Mouse (Mus musculus): ENCODE measurements around the gene Bcat1. TPM values are rescaled to one million over a fixed set of nuclear protein-coding genes. Genes with fewer than 3 reads are reported as not detected.

Bcat1 gene
- polyA plus RNA-seq, 1 experiment from 2014 or later: 10.9 TPM

DNA sequence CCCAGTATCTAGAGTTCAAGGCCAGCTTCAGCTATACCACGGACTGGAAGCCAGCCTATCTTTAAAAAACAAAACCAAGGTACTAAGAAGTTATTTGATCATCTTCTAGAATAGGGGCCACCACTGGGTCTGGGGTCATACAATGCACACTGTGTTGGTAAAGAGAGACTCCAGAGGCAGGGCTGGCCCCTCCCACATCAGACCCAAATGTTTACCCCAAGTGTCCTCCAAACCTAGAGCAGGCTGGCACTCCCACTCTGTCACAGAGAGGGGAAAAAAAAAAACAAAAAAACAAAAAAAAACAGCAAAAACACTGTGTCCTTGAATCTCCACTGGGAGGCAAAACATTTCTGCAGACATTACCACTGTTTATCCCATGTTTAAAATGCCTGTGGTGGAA, 38.4 kb downstream of the Bcat1 start:
- no peaks in the 10 kb centered on the region for H3K36me3 ChIP-seq (ENCODE audit: control insufficient read depth, insufficient read depth, low read length)
- no peaks in the 10 kb centered on the region for H3K9me3 ChIP-seq (ENCODE audit: control insufficient read depth, low read depth, low read length)
- H3K27me3 ChIP-seq (ENCODE audit: control insufficient read depth, insufficient read depth, low read length): no peaks in the 10 kb centered on the region
- WGBS: 60% methylated on average over 1 of the region's 1 CpGs
- H3K9ac ChIP-seq (replicated peaks; ENCODE audit: low read depth, low read length): no peak overlapping the region
- no peaks in the 10 kb centered on the region for H3K4me1 ChIP-seq (ENCODE audit: control insufficient read depth, insufficient read depth, low read length)
- H3K4me2 ChIP-seq (replicated peaks; ENCODE audit: low read depth, low read length): no peak overlapping the region
- no peak overlapping the region for H3K4me3 ChIP-seq (ENCODE audit: low read depth, low read length)
- H3K27ac ChIP-seq (ENCODE audit: low read length): no peak overlapping the region
- ATAC-seq (ENCODE audit: insufficient number of reproducible peaks, insufficient read depth, low FRiP score, low read depth): no peak

DNA sequence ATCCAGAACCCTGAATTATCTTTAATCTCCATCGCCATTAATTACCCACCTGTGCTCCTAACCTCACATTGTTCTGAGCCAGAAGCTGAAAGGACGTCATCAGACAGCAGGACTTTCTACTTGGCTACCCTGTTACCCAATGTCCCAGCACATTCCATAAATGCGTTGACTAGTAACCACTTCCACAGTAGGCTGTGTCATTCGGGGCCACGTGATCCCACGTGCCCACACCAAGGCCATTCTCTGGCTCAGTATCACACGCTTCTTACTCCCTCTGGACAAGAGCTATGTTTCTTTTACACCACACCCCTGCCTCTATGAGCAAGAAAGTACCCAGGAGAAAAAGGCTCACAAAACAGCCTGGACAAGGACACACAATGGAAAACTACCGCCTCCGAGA, 40.6 kb downstream of the Bcat1 start:
- Histone ChIP-seq H3K9ac (replicated peaks; ENCODE audit: low read depth, low read length) (no peak overlapping the region), H3K4me3 (ENCODE audit: low read depth, low read length) (no peak overlapping the region), H3K27ac (ENCODE audit: low read length) (no peak overlapping the region), H3K4me1 (ENCODE audit: control insufficient read depth, insufficient read depth, low read length) (no peaks in the 10 kb centered on the region), H3K27me3 (ENCODE audit: control insufficient read depth, insufficient read depth, low read length) (no peaks in the 10 kb centered on the region), H3K4me2 (replicated peaks; ENCODE audit: low read depth, low read length) (no peak overlapping the region), H3K9me3 (ENCODE audit: control insufficient read depth, low read depth, low read length) (no peaks in the 10 kb centered on the region), H3K36me3 (ENCODE audit: control insufficient read depth, insufficient read depth, low read length) (no peaks in the 10 kb centered on the region)
- ATAC-seq (ENCODE audit: insufficient number of reproducible peaks, insufficient read depth, low FRiP score, low read depth): no peak
- 91% methylated on average over 9 of the region's 9 CpGs for WGBS

DNA sequence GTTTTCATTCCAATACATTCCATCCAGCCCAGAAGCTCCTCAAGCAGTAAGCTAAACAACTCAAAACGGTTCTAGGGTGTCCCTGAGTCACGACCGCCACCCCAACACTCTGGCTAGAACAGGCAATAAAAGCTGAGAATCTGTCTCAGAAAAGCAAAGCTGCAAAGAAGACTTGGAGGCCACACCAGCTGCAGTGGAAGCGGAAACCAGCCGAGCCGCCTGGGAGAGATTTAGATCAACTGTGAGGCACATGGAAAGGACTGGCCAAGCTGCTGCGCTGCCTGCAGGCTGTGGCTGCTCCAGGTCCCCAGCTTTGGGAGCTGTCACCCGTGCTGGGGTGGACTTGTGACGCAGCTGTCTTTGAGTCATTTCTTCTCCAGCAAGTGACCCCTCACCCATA, 45.4 kb downstream of the Bcat1 start:
- Histone ChIP-seq H3K9ac (replicated peaks; ENCODE audit: low read depth, low read length) (no peak overlapping the region), H3K27me3 (ENCODE audit: control insufficient read depth, insufficient read depth, low read length) (no peaks in the 10 kb centered on the region), H3K27ac (ENCODE audit: low read length) (no peak overlapping the region), H3K36me3 (ENCODE audit: control insufficient read depth, insufficient read depth, low read length) (no peaks in the 10 kb centered on the region), H3K4me3 (ENCODE audit: low read depth, low read length) (no peak overlapping the region), H3K4me2 (replicated peaks; ENCODE audit: low read depth, low read length) (no peak overlapping the region), H3K4me1 (ENCODE audit: control insufficient read depth, insufficient read depth, low read length) (no peaks in the 10 kb centered on the region), H3K9me3 (ENCODE audit: control insufficient read depth, low read depth, low read length) (no peaks in the 10 kb centered on the region)
- WGBS: 79% methylated on average over 9 of the region's 9 CpGs
- ATAC-seq (ENCODE audit: insufficient number of reproducible peaks, insufficient read depth, low FRiP score, low read depth): no peak

DNA sequence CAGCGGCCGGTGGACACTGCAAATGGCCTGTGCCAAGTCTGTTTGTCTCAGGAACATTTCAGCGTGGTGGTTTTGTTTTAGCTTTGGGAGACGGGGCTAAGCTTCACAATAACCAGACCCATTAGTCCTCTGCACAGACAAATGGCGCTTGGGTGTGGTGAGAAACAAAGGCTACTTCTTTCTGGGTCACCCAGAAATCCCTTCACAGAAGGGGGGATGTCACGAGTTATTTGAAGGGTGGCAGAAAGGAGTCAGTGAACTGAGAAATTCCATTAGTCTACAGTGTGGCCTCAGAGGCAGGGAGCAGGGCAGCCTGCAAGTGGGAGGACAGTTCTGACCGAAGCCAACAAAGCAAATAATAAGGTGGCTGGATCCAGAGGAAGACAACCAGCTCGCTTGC, 52.0 kb downstream of the Bcat1 start:
- Histone ChIP-seq H3K27ac (ENCODE audit: low read length) (no peak overlapping the region), H3K36me3 (ENCODE audit: control insufficient read depth, insufficient read depth, low read length) (no peaks in the 10 kb centered on the region), H3K4me2 (replicated peaks; ENCODE audit: low read depth, low read length) (no peak overlapping the region), H3K27me3 (ENCODE audit: control insufficient read depth, insufficient read depth, low read length) (no peaks in the 10 kb centered on the region), H3K9ac (replicated peaks; ENCODE audit: low read depth, low read length) (no peak overlapping the region), H3K9me3 (ENCODE audit: control insufficient read depth, low read depth, low read length) (no peaks in the 10 kb centered on the region), H3K4me3 (ENCODE audit: low read depth, low read length) (no peak overlapping the region), H3K4me1 (ENCODE audit: control insufficient read depth, insufficient read depth, low read length) (no peaks in the 10 kb centered on the region)
- no peak for ATAC-seq (ENCODE audit: insufficient number of reproducible peaks, insufficient read depth, low FRiP score, low read depth)
- 78% methylated on average over 8 of the region's 8 CpGs for WGBS

DNA sequence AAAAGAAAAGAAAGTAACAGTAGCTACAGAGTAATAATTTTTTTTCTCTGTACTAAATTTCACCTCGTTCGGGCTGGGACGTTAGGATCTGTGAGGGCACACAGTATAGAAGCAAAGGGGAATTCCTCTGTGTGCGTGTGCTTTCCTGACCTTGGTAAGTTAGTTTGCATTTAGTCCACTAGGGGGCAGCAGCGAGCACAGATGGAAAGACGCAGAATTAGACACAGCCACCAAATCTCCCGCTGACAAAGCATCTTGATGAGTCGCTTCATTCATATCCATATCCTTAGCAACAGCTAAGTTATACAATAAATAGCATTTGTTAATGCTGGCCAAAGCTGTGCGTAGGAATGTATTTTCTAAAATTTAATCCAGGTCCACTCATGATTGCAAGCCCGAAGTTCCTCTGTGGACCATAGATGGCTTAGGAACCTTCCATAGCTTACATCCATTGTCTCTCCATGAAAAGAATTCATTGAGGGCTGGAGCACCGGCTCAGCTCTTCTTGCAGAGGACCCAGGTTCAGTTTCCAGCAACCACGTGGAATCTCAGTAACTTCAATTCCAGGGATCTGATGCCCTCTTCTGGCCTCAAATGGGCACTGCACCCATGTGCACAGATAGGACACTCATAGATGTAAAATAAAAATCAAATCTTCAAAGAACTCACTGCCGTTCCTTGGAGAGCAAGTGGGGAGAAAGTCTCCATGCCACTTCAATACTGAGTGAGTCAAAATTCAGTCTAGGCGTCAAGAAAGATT, 52.8 kb downstream of the Bcat1 start:
- H3K27ac ChIP-seq (ENCODE audit: low read length): no peak overlapping the region
- H3K9me3 ChIP-seq (ENCODE audit: control insufficient read depth, low read depth, low read length): no peaks in the 10 kb centered on the region
- no peaks in the 10 kb centered on the region for H3K36me3 ChIP-seq (ENCODE audit: control insufficient read depth, insufficient read depth, low read length)
- no peaks in the 10 kb centered on the region for H3K4me1 ChIP-seq (ENCODE audit: control insufficient read depth, insufficient read depth, low read length)
- no peaks in the 10 kb centered on the region for H3K27me3 ChIP-seq (ENCODE audit: control insufficient read depth, insufficient read depth, low read length)
- 85% methylated on average over 14 of the region's 14 CpGs for WGBS
- H3K9ac ChIP-seq (replicated peaks; ENCODE audit: low read depth, low read length): no peak overlapping the region
- no peak overlapping the region for H3K4me3 ChIP-seq (ENCODE audit: low read depth, low read length)
- H3K4me2 ChIP-seq (replicated peaks; ENCODE audit: low read depth, low read length): no peak overlapping the region
- ATAC-seq (ENCODE audit: insufficient number of reproducible peaks, insufficient read depth, low FRiP score, low read depth): no peak

DNA sequence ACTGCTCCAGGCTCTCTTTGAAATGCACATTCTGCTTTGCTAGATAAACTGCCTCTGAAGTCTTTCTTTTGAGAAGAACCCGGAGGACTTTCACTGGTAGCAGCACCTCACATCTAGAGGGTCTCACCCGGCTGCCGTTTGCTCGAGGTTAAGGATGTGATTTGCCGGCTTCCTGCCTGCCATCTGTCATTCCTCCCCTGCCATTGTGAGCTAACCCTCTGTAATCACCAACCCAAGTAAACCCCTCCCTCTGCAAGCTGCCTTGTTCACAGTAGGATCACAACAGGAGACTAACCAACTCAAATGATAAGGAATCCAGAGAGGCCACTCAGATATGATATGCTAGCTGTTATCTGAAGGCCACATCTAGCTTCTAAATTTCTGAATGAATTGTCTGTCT, 53.6 kb downstream of the Bcat1 start:
- 44% methylated on average over 5 of the region's 5 CpGs for WGBS
- no peaks in the 10 kb centered on the region for H3K4me1 ChIP-seq (ENCODE audit: control insufficient read depth, insufficient read depth, low read length)
- H3K9ac ChIP-seq (replicated peaks; ENCODE audit: low read depth, low read length): no peak overlapping the region
- no peaks in the 10 kb centered on the region for H3K36me3 ChIP-seq (ENCODE audit: control insufficient read depth, insufficient read depth, low read length)
- no peak overlapping the region for H3K4me2 ChIP-seq (replicated peaks; ENCODE audit: low read depth, low read length)
- H3K4me3 ChIP-seq (ENCODE audit: low read depth, low read length): no peak overlapping the region
- no peaks in the 10 kb centered on the region for H3K27me3 ChIP-seq (ENCODE audit: control insufficient read depth, insufficient read depth, low read length)
- ATAC-seq (ENCODE audit: insufficient number of reproducible peaks, insufficient read depth, low FRiP score, low read depth): no peak
- H3K9me3 ChIP-seq (ENCODE audit: control insufficient read depth, low read depth, low read length): no peaks in the 10 kb centered on the region
- no peak overlapping the region for H3K27ac ChIP-seq (ENCODE audit: low read length)

DNA sequence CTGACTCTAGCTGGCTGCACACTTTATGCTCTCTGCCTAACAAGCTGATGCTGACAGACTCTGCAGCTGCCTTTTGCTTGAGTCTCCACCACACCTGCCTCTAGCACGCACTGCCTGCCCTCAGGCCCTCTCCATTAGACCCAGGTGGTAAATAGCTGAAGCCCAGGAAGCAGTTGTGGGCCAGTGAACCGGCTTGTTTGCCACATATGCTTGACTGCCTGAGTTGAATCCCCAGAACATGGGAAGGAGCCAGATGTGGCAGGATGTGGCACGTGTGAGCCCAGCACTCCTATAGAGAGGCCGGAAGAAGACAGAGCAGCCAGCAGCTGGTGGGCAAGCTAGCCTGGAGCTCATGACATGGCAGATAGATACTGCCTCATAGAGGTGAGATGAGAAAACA, 55.4 kb downstream of the Bcat1 start:
- H3K9ac ChIP-seq (replicated peaks; ENCODE audit: low read depth, low read length): no peak overlapping the region
- H3K4me2 ChIP-seq (replicated peaks; ENCODE audit: low read depth, low read length): no peak overlapping the region
- H3K27ac ChIP-seq (ENCODE audit: low read length): no peak overlapping the region
- H3K27me3 ChIP-seq (ENCODE audit: control insufficient read depth, insufficient read depth, low read length): no peaks in the 10 kb centered on the region
- no peaks in the 10 kb centered on the region for H3K9me3 ChIP-seq (ENCODE audit: control insufficient read depth, low read depth, low read length)
- H3K4me3 ChIP-seq (ENCODE audit: low read depth, low read length): no peak overlapping the region
- no peaks in the 10 kb centered on the region for H3K36me3 ChIP-seq (ENCODE audit: control insufficient read depth, insufficient read depth, low read length)
- 74% methylated on average over 4 of the region's 4 CpGs for WGBS
- no peak for ATAC-seq (ENCODE audit: insufficient number of reproducible peaks, insufficient read depth, low FRiP score, low read depth)
- H3K4me1 ChIP-seq (ENCODE audit: control insufficient read depth, insufficient read depth, low read length): no peaks in the 10 kb centered on the region

DNA sequence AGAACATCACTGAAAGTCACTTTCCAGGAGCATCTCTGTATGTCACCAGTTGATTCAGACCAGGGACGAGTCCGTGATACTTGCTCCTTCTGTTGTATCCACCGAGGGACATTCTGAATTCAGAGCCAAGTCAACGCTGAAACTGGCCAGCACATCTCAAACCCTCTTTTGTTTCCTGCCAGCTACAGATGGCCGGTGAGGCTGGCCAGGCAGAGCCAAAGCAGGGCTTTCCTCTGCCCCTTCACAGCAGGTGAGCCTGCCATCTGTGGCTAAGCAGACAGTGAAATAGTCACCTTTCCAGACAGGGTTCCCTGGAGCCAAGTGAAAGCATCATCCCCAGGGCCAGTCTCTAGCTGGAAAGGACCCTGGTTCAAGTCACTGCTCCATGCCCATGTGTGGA, 57.7 kb downstream of the Bcat1 start:
- no peak overlapping the region for H3K27ac ChIP-seq (ENCODE audit: low read length)
- H3K4me1 ChIP-seq (ENCODE audit: control insufficient read depth, insufficient read depth, low read length): no peaks in the 10 kb centered on the region
- no peak overlapping the region for H3K9ac ChIP-seq (replicated peaks; ENCODE audit: low read depth, low read length)
- no peak overlapping the region for H3K4me3 ChIP-seq (ENCODE audit: low read depth, low read length)
- 89% methylated on average over 5 of the region's 5 CpGs for WGBS
- no peak for ATAC-seq (ENCODE audit: insufficient number of reproducible peaks, insufficient read depth, low FRiP score, low read depth)
- no peak overlapping the region for H3K4me2 ChIP-seq (replicated peaks; ENCODE audit: low read depth, low read length)
- no peaks in the 10 kb centered on the region for H3K27me3 ChIP-seq (ENCODE audit: control insufficient read depth, insufficient read depth, low read length)
- no peaks in the 10 kb centered on the region for H3K36me3 ChIP-seq (ENCODE audit: control insufficient read depth, insufficient read depth, low read length)
- no peaks in the 10 kb centered on the region for H3K9me3 ChIP-seq (ENCODE audit: control insufficient read depth, low read depth, low read length)

DNA sequence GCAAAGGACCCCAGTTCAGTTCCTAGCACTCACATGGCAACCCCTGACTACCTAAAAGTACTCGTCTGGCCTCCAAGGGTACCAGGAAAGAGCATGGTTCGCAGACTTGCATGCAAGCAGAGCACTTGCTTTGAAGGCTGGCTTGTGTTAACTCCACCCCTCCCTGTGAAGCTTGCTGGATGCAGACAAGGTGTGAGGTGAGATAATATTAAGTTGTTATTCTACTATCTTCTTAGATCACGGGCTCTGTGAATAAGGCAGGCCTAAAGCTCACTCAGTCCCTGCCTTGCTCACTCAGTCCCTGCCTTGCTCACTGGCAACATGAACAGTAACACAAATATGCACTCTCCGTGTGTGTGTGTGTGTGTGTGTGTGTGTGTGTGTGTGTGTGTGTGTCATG, 58.5 kb downstream of the Bcat1 start:
- Histone ChIP-seq H3K4me3 (ENCODE audit: low read depth, low read length) (no peak overlapping the region), H3K27ac (ENCODE audit: low read length) (no peak overlapping the region), H3K36me3 (ENCODE audit: control insufficient read depth, insufficient read depth, low read length) (no peaks in the 10 kb centered on the region), H3K4me1 (ENCODE audit: control insufficient read depth, insufficient read depth, low read length) (no peaks in the 10 kb centered on the region), H3K27me3 (ENCODE audit: control insufficient read depth, insufficient read depth, low read length) (no peaks in the 10 kb centered on the region), H3K9ac (replicated peaks; ENCODE audit: low read depth, low read length) (no peak overlapping the region), H3K9me3 (ENCODE audit: control insufficient read depth, low read depth, low read length) (no peaks in the 10 kb centered on the region), H3K4me2 (replicated peaks; ENCODE audit: low read depth, low read length) (no peak overlapping the region)
- 88% methylated on average over 4 of the region's 4 CpGs for WGBS
- no peak for ATAC-seq (ENCODE audit: insufficient number of reproducible peaks, insufficient read depth, low FRiP score, low read depth)
